Mouse (Mus musculus): Measurements from ENCODE around the gene Il1r2. TPM values are rescaled to one million over a fixed set of nuclear protein-coding genes. Genes with fewer than 3 reads are reported as not detected.

Gene Il1r2
- polyA plus RNA-seq, 1 experiment from 2014 or later: 1.4 TPM

DNA sequence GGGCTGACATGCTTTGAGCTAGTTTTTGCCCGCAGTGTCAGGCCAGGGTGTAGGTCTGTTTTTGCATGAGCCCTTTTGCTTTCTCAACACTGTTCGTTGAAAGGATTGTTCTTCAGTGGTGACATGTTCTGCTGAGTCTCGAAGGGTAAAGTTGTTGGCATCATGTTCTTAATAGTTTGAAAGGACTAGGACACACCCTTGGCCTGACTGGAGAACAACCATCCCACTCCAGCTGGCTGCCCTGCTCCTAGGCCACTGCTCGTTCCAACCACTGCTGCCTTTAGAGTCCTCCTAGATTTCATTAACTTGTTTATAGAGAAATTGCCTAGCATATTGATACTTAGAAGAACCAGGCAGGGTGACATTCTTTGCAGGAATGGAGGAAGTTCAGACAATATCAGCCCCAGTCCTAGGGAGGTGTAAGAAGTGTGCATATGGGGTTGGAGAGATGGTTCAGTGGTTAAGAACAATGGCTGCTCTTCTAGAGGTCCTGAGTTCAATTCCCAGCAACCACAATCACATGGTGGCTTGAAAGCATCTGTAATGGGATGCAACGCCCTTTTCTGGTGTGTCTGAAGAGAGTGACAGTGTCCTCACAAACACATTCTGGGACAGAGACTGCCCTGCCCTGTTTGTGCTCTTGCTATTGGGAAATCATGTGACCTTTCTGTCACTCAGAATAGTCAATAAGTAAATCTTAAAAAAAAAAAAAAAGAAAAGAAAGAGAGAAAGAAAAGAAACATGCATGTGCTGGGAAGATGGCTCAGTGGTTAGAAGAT is 34.3 kb downstream of the Il1r2 start:
- H3K27me3 ChIP-seq: no peaks in the 10 kb centered on the region
- no peak overlapping the region for H3K4me2 ChIP-seq (replicated peaks)
- no peak overlapping the region for H3K4me3 ChIP-seq
- H3K4me1 ChIP-seq: peaks cover 3% of the 10 kb centered on the region; the same call in 1 of the 2 replicates
- no peak for ATAC-seq (ENCODE audit: insufficient number of reproducible peaks, insufficient read depth, low FRiP score, low TSS enrichment)
- WGBS: 79% methylated on average over 5 of the region's 5 CpGs
- no peak overlapping the region for H3K9ac ChIP-seq
- H3K27ac ChIP-seq: no peak overlapping the region
- no peaks in the 10 kb centered on the region for H3K36me3 ChIP-seq
- H3K9me3 ChIP-seq: no peaks in the 10 kb centered on the region

DNA sequence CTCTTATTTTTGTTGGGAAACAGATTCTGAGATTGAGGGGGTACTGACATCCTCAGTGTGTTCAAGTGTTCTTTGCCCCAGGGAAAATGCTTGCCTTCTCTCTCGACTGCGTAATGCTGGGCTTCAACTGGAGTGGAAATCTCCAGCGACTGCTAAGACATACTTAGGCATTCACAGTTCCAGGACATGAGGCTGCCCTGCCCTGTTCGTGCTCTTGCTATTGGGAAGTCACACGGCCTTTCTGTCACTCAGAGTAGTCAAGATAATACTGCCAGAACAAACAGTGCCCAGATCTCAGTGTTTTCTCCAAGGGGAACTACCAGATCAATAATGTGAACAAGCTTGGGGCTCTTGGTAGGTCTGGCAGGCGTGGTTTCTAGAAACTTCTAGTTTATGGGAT is 35.9 kb downstream of the Il1r2 start:
- Histone ChIP-seq H3K4me1 (peaks cover 3% of the 10 kb centered on the region; the same call in 1 of the 2 replicates), H3K4me2 (replicated peaks) (no peak overlapping the region), H3K9me3 (no peaks in the 10 kb centered on the region), H3K36me3 (no peaks in the 10 kb centered on the region), H3K4me3 (no peak overlapping the region), H3K9ac (no peak overlapping the region), H3K27me3 (no peaks in the 10 kb centered on the region), H3K27ac (no peak overlapping the region)
- WGBS: 44% methylated on average over 6 of the region's 6 CpGs
- no peak for ATAC-seq (ENCODE audit: insufficient number of reproducible peaks, insufficient read depth, low FRiP score, low TSS enrichment)

DNA sequence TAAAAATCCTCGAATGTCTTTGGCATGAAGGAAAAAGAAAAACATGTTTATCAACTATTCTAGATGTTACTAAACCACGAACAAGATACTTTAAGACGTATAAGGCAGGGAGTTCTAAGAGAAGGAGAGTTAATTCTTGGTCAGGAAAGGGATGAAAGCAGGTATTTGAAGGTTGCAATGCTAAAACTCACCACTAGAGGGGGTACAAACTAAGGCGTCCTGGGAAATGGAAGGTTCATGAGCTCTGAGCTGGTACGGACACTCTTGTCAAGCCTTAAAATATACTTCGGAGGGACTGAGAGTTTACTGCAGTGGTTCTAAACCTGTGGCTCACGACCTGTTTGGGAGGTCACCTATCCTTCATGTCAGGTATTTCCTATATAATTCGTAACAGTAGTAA is 41.4 kb downstream of the Il1r2 start:
- Histone ChIP-seq H3K9me3 (no peaks in the 10 kb centered on the region), H3K9ac (no peak overlapping the region), H3K4me1 (no peaks in the 10 kb centered on the region; the same call in 1 of the 2 replicates), H3K4me3 (no peak overlapping the region), H3K4me2 (replicated peaks) (no peak overlapping the region), H3K27ac (no peak overlapping the region), H3K36me3 (no peaks in the 10 kb centered on the region), H3K27me3 (no peaks in the 10 kb centered on the region)
- 46% methylated on average over 8 of the region's 8 CpGs for WGBS
- ATAC-seq (ENCODE audit: insufficient number of reproducible peaks, insufficient read depth, low FRiP score, low TSS enrichment): no peak

DNA sequence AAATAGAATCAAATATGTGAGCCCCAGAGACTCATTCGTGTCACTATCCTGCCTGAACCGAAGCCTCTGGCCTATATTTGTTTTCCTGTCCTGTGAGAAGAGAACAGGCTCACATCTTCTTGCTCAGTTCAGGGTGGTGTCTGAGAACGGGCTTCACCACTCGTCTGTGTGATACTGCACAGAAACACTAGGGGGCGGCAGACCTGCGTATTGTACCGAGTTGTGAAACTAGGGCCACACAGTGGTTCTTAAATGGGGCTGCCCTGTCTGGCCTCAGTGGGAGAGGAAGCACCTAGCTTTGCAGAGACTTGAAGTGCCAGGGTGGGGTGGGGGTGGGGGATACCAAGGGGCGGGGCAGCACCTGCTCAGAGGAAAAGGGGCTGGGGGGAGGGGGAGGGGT is 42.5 kb downstream of the Il1r2 start:
- WGBS: 7% methylated on average over 8 of the region's 8 CpGs

DNA sequence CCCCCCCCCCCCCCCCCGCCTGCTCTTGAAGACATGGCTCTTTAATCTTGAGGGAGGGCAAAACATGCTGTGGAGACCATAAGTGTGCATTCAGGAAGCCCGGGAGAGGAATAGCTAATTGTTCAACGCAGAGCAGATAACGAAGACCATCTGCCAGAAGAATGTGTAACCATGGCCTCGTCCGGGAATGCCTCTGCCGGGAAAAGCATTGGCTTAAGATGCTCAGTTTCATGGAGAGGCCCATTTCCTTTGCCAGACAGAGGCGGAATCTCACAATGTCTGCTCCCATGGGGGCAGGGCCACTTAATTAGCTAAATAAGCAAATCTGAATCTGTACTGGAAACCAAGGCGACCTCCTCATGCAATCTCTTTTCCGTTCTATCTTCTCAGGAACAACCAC is 43.7 kb downstream of the Il1r2 start:
- Histone ChIP-seq H3K9me3 (no peaks in the 10 kb centered on the region), H3K27me3 (no peaks in the 10 kb centered on the region), H3K4me3 (no peak overlapping the region), H3K36me3 (no peaks in the 10 kb centered on the region), H3K27ac (no peak overlapping the region), H3K4me2 (replicated peaks) (no peak overlapping the region), H3K4me1 (no peaks in the 10 kb centered on the region; the same call in 1 of the 2 replicates), H3K9ac (no peak overlapping the region)
- 31% methylated on average over 10 of the region's 10 CpGs for WGBS
- no peak for ATAC-seq (ENCODE audit: insufficient number of reproducible peaks, insufficient read depth, low FRiP score, low TSS enrichment)

More for the DNA sequence above, 42.5 kb downstream of the Il1r2 start:
- Histone ChIP-seq H3K9ac (no peak overlapping the region), H3K27ac (no peak overlapping the region), H3K4me1 (no peaks in the 10 kb centered on the region; the same call in 1 of the 2 replicates), H3K4me2 (replicated peaks) (no peak overlapping the region), H3K9me3 (no peaks in the 10 kb centered on the region), H3K27me3 (no peaks in the 10 kb centered on the region), H3K4me3 (no peak overlapping the region), H3K36me3 (no peaks in the 10 kb centered on the region)
- ATAC-seq (ENCODE audit: insufficient number of reproducible peaks, insufficient read depth, low FRiP score, low TSS enrichment): no peak

DNA sequence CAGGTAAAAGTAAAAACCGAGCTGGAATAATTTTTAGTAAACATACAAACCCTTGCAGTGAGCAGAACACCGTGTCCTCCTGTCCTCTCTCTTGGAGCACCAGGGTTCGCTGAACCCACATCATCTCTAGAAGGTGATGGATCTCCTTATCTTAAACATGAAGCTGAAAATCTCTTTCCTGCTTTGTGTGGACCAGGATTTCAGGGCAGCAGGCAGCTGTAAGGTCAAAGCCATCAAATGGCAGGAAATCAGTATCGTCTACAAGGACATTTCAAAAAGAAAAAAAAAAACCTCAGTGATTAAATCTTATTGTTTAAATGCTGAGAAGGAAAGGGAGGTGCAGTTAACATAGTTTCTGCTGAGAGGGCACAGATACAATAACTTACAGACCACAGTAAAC is 50.4 kb downstream of the Il1r2 start:
- no peak overlapping the region for H3K4me2 ChIP-seq (replicated peaks)
- H3K9ac ChIP-seq: no peak overlapping the region
- H3K27me3 ChIP-seq: no peaks in the 10 kb centered on the region
- no peak overlapping the region for H3K27ac ChIP-seq
- H3K4me3 ChIP-seq: no peak overlapping the region
- H3K9me3 ChIP-seq: no peaks in the 10 kb centered on the region
- ATAC-seq (ENCODE audit: insufficient number of reproducible peaks, insufficient read depth, low FRiP score, low TSS enrichment): no peak
- H3K36me3 ChIP-seq: no peaks in the 10 kb centered on the region
- WGBS: 71% methylated on average over 4 of the region's 4 CpGs
- no peaks in the 10 kb centered on the region for H3K4me1 ChIP-seq

DNA sequence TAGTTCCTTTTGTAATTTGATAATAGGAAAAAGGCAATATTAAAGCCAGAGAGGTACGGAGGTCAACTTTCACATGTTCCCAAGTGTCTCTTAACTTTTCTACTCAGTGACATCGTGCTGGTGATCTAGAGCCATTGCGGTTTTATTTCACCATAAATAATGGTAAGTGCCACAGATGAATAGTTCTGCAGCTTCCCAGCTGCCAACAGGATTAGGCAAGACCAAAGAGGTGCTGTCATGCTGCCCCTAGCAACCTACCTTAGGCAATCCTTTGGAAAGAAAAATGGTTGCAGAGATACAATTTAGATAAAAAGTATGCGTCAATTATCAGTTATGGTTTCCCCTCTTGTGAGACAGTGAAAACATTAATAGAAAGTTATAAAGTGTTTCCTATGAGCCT is 54.6 kb downstream of the Il1r2 start:
- no peaks in the 10 kb centered on the region for H3K27me3 ChIP-seq
- H3K4me1 ChIP-seq: no peaks in the 10 kb centered on the region
- H3K36me3 ChIP-seq: no peaks in the 10 kb centered on the region
- no peaks in the 10 kb centered on the region for H3K9me3 ChIP-seq
- H3K4me2 ChIP-seq (replicated peaks): no peak overlapping the region
- no peak for ATAC-seq (ENCODE audit: insufficient number of reproducible peaks, insufficient read depth, low FRiP score, low TSS enrichment)
- H3K4me3 ChIP-seq: no peak overlapping the region
- no peak overlapping the region for H3K27ac ChIP-seq
- WGBS: 87% methylated on average over 4 of the region's 4 CpGs
- H3K9ac ChIP-seq: no peak overlapping the region

DNA sequence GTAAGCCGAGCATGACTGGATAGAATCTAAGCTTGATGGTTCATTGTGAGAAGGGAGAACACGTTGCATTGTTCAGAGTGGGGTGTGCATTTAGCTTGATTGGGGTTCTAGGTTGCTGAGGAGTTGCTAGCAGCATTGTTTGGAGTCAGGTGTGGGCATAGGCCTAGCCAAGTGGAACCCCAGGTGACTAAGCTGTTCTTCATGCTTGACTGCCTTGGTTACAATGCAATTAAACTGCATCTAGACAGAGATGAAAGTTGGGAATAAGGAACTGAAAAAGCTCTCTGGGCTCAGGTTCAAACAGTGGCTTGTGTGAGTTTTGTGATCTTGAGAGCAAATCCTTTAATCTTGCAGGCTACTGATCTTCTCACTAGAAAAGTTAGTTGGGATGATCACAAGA is 55.4 kb downstream of the Il1r2 start:
- H3K4me3 ChIP-seq: no peak overlapping the region
- no peaks in the 10 kb centered on the region for H3K36me3 ChIP-seq
- H3K9me3 ChIP-seq: no peaks in the 10 kb centered on the region
- no peak overlapping the region for H3K27ac ChIP-seq
- H3K4me1 ChIP-seq: no peaks in the 10 kb centered on the region
- WGBS: 62% methylated on average over 2 of the region's 2 CpGs
- no peak for ATAC-seq (ENCODE audit: insufficient number of reproducible peaks, insufficient read depth, low FRiP score, low TSS enrichment)
- no peak overlapping the region for H3K4me2 ChIP-seq (replicated peaks)
- no peaks in the 10 kb centered on the region for H3K27me3 ChIP-seq
- H3K9ac ChIP-seq: no peak overlapping the region

DNA sequence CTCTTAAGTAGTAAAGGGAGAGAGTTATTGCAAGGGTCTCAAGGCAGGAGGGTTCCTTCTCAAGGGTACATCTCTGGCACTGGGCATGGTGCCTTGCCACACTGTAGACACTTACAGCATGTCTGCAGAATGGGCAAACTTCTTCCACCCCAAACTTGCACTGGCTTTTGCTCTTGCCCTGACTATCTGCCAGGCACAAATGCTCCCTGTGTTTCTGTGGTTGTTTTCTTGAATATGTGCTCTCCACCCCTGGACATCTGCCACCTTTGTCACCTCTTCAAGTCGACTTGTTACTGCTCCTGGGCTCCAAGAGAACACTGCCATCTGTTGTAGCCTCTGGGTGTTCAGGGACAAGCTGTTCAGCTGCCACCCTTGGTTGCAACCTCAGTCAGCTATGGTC is 57.8 kb downstream of the Il1r2 start:
- no peaks in the 10 kb centered on the region for H3K36me3 ChIP-seq
- ATAC-seq (ENCODE audit: insufficient number of reproducible peaks, insufficient read depth, low FRiP score, low TSS enrichment): no peak
- WGBS: 41% methylated on average over 1 of the region's 1 CpGs

DNA sequence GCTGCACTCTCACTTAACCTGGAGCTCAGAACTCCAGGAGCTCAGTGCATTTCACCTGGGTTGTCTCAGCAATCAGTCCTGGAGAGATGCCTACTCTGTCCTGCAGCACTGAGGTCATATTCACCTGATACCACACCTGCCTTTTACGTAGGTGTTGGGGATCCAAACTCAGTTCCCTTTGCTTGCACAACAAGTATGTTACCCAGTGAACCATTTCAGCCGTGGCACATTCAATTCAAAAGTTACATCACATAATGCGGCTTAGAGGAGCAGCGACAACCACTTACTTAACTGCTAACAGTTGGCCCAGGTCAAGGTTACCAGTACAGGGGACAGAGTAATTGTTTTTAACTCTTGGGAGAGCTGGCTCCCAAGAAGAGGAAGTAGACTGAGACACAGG is 58.8 kb downstream of the Il1r2 start:
- WGBS: 84% methylated on average over 4 of the region's 4 CpGs
- Histone ChIP-seq H3K4me1 (no peaks in the 10 kb centered on the region), H3K4me2 (replicated peaks) (no peak overlapping the region), H3K27me3 (no peaks in the 10 kb centered on the region), H3K4me3 (no peak overlapping the region), H3K36me3 (no peaks in the 10 kb centered on the region), H3K9me3 (no peaks in the 10 kb centered on the region), H3K9ac (no peak overlapping the region), H3K27ac (no peak overlapping the region)
- ATAC-seq (ENCODE audit: insufficient number of reproducible peaks, insufficient read depth, low FRiP score, low TSS enrichment): no peak

More for the DNA sequence above, 57.8 kb downstream of the Il1r2 start:
- no peak overlapping the region for H3K4me2 ChIP-seq (replicated peaks)
- H3K9me3 ChIP-seq: no peaks in the 10 kb centered on the region
- H3K27ac ChIP-seq: no peak overlapping the region
- no peak overlapping the region for H3K4me3 ChIP-seq
- no peak overlapping the region for H3K9ac ChIP-seq
- H3K4me1 ChIP-seq: no peaks in the 10 kb centered on the region
- H3K27me3 ChIP-seq: no peaks in the 10 kb centered on the region

DNA sequence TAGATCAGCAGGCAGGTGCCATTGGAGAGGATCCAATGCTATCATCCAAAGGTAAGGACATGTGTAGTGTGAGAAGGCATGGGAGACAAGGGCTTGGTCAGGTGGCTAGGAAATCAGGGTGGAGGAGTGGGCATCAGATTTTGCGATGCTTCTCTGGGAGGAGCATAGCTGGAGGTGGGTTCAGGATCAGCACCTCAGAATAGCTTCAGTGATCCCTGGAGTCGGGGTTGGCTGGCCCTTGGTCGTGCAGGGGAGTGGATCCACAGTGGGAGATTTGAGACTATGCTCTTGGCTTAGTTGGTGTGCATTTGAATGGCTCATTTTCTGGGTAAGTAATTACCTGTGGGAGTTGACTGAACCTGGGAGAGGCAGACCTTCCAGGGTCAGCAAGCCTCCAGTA is 59.7 kb downstream of the Il1r2 start:
- Histone ChIP-seq H3K4me2 (replicated peaks) (no peak overlapping the region), H3K4me3 (no peak overlapping the region), H3K36me3 (no peaks in the 10 kb centered on the region), H3K27me3 (no peaks in the 10 kb centered on the region), H3K27ac (no peak overlapping the region), H3K9ac (no peak overlapping the region), H3K9me3 (no peaks in the 10 kb centered on the region), H3K4me1 (no peaks in the 10 kb centered on the region)
- no peak for ATAC-seq (ENCODE audit: insufficient number of reproducible peaks, insufficient read depth, low FRiP score, low TSS enrichment)
- WGBS: 77% methylated on average over 3 of the region's 3 CpGs

DNA sequence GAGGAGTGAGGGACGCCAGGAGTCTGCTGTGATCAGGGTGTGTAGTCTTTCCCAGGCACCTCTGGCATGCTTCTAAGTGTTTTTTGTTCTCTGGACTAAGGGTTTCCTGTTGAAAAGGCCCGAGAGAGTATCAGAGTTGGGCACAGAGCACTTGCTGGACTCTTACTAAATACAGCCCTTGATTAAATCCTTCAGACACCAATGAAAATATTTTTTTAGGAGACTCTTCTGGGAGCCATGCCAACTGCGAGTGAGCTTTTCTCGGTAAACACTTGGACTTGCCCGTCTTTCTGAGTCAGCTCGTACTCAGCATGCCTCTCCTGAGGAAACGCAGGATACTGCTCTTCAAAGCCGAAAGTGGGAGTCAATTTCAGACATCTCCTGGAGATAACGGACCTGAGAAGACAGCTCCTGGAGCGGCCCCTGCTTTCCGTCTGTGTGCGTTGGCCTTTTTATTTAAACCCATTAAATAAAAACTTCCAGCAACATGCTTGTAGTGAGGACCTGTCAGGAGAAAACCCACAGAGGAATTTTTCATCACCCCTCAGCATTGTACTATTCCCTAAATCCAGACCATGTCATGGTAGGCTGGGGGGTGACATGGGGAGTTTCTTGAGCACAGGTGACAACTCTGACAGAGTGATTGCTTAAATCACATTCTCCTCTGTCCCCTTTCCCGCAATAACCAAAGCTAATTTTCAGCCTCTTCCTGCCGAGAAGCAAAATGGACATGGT is 66.1 kb downstream of the Il1r2 start:
- Histone ChIP-seq H3K9ac (no peak overlapping the region), H3K9me3 (no peaks in the 10 kb centered on the region), H3K4me2 (replicated peaks) (no peak overlapping the region), H3K27ac (no peak overlapping the region), H3K4me1 (no peaks in the 10 kb centered on the region), H3K27me3 (no peaks in the 10 kb centered on the region), H3K4me3 (no peak overlapping the region), H3K36me3 (no peaks in the 10 kb centered on the region)
- no peak for ATAC-seq (ENCODE audit: insufficient number of reproducible peaks, insufficient read depth, low FRiP score, low TSS enrichment)
- WGBS: 61% methylated on average over 14 of the region's 14 CpGs

Data from embryonic facial prominence, embryonic 12.5 days (tissue).